Mouse (Mus musculus) gastrocnemius, postnatal 25 days (tissue): Measurements from ENCODE around the gene Psmb3. TPM values are rescaled to one million over a fixed set of nuclear protein-coding genes. Genes with fewer than 3 reads are reported as not detected.
"Not testable (repeated sequence)": the region's sequence is repeated elsewhere in the genome, so short reads cannot be mapped to it uniquely, and the experiment has no call there.

ENCODE experiments used
- DNase-seq: peaks from one replicate; pipeline ENCODE4 v3.0.0; 2022
- long read RNA-seq, 2 experiments: library from polyadenylated mRNA; stranded (forward); transcript quantifications; one replicate each; pipeline ENCODE4 v2.0.0; 2021
- total RNA-seq, 2 experiments: library from RNA; stranded (reverse); gene quantifications; 1 replicate in 1 of 2; 2 replicates in 1 of 2; pipeline ENCODE4 v1.2.3; 2021

Gene Psmb3
- 100 to 1,000 TPM; 128 TPM for total RNA-seq
- long read RNA-seq, experiment 1, transcript Psmb3-201 (6 exons, 766 nt): major isoform, 250 of 281 reads
- long read RNA-seq, experiment 1, transcript Psmb3-202 (2 exons, 578 nt): minor isoform, 10 of 281 reads
- long read RNA-seq, experiment 1, partial matches to known transcripts: 17 of 281 reads
- long read RNA-seq, experiment 1, other reads (novel, unspliced or antisense): 4 of 281 reads
- long read RNA-seq, experiment 2, transcript Psmb3-201 (6 exons, 766 nt): major isoform, 190 of 216 reads
- long read RNA-seq, experiment 2, transcript Psmb3-202 (2 exons, 578 nt): minor isoform, 8 of 216 reads
- long read RNA-seq, experiment 2, partial matches to known transcripts: 12 of 216 reads
- long read RNA-seq, experiment 2, other reads (novel, unspliced or antisense): 6 of 216 reads

- peak; percentile 97 for DNase-seq
These were observed at the start of gene Psmb3 for GRCm38 (mm10) chr11:97703039-97703826. Psmb3 (plus strand) TSS chr11:97703399.

- no peak for DNase-seq
These were observed 49.0 kb upstream of the Psmb3 start for GRCm38 (mm10) chr11:97654210-97654609.

GRCm38 (mm10) chr11:97656269-97656971, 46.8 kb upstream of the Psmb3 start:
- DNase-seq: no peak

- DNase-seq: no peak
These were observed 45.8 kb upstream of the Psmb3 start for GRCm38 (mm10) chr11:97657184-97657945.

GRCm38 (mm10) chr11:97657967-97658366, 45.2 kb upstream of the Psmb3 start:
- not testable (repeated sequence) for DNase-seq

GRCm38 (mm10) chr11:97658751-97659266, 44.4 kb upstream of the Psmb3 start:
- no peak for DNase-seq

- DNase-seq: no peak
These were observed 43.8 kb upstream of the Psmb3 start for GRCm38 (mm10) chr11:97659267-97659989.

GRCm38 (mm10) chr11:97659990-97660714, 43.0 kb upstream of the Psmb3 start:
- DNase-seq: peak; percentile 87

- DNase-seq: no peak
These were observed 42.2 kb upstream of the Psmb3 start for GRCm38 (mm10) chr11:97660734-97661647.

- DNase-seq: peak; percentile 67
These were observed 41.5 kb upstream of the Psmb3 start for GRCm38 (mm10) chr11:97661648-97662133.

- DNase-seq: no peak
These were observed 40.8 kb upstream of the Psmb3 start for GRCm38 (mm10) chr11:97662207-97662892.

- peak; percentile 78 for DNase-seq
These were observed 40.2 kb upstream of the Psmb3 start, which contains the start of gene Mllt6 for GRCm38 (mm10) chr11:97662893-97663527. Mllt6 (plus strand) TSS chr11:97663414.

GRCm38 (mm10) chr11:97663528-97664338, 39.5 kb upstream of the Psmb3 start:
- peak; percentile 58 for DNase-seq

- no peak for DNase-seq
These were observed 38.9 kb upstream of the Psmb3 start for GRCm38 (mm10) chr11:97664339-97664665.

- no peak for DNase-seq
These were observed 38.4 kb upstream of the Psmb3 start for GRCm38 (mm10) chr11:97664771-97665240.

- DNase-seq: no peak
These were observed 37.8 kb upstream of the Psmb3 start for GRCm38 (mm10) chr11:97665431-97665830.

- DNase-seq: no peak
These were observed 37.0 kb upstream of the Psmb3 start for GRCm38 (mm10) chr11:97666221-97666620.
